Mouse (Mus musculus) E14TG2a.4 (cell line): ENCODE data around the gene Sars.

Experiments
- CTCF ChIP-seq: conservative IDR thresholded peaks from 2 replicates; pipeline ENCODE4 v1.5.1; 2014; ENCODE audit warnings: low read length
- NANOG ChIP-seq: IDR thresholded peaks from 2 replicates; pipeline ENCODE4 v1.6.1; 2014; ENCODE audit warnings: borderline replicate concordance, low read length, mixed read lengths
- POU5F1 ChIP-seq: IDR thresholded peaks from 2 replicates; pipeline ENCODE4 v1.6.1; 2014; ENCODE audit warnings: low read length, borderline replicate concordance

DNA sequence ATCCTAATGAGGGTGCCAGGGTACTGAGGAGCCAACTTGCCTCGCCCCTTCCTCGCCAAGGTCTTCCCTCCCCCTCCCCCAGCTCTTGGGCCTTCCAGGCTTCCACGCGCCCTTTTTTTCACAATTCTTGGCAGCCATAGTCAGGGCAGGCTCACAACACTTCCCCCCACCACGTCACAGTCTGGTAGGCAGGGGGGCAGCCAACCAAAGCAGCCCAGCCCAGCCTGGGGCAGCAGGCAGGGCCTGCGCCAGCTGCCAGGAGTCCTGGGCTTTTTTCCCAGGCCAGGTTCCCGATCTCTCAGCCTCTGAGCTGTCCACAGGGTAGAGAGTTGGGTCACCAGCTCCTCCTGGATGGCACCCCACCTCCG is 33.3 kb downstream of the Sars start:
- TF ChIP-seq CTCF (no peak), POU5F1 (no peak), NANOG (no peak)
